Mouse (Mus musculus): ENCODE results near the gene Egln2. TPM values are rescaled to one million over a fixed set of nuclear protein-coding genes. Genes with fewer than 3 reads are reported as not detected.

Gene Egln2
- polyA plus RNA-seq, 1 experiment, result 84.9 TPM

GRCm38 (mm10) chr7:27124969-27125368 lies 41.6 kb downstream of the Egln2 start:
- no peaks in the 10 kb centered on the region for H3K36me3 ChIP-seq (ENCODE audit: control insufficient read depth, insufficient read depth, low read length)
- H3K27ac ChIP-seq (ENCODE audit: insufficient read depth, low read depth, low read length), result no peak overlapping the region
- WGBS, result 88% methylated on average over 4 of the region's 4 CpGs
- H3K4me3 ChIP-seq (ENCODE audit: insufficient read depth, low read depth, low read length), result no peak overlapping the region
- no peaks in the 10 kb centered on the region for H3K27me3 ChIP-seq (replicated peaks; ENCODE audit: control insufficient read depth, insufficient read depth, low read length)
- DNase-seq, result no peak
- peaks cover 11% of the 10 kb centered on the region; the same call in 1 of the 2 replicates for H3K4me1 ChIP-seq (ENCODE audit: control insufficient read depth, insufficient read depth, low read length)
- no peak for TF ChIP-seq POLR2A (IDR thresholded peaks at IDR 0.05; ENCODE audit: low read depth, low read length)
- no peak for TF ChIP-seq CTCF (conservative IDR thresholded peaks at IDR 0.05; ENCODE audit: insufficient read depth, insufficient read length, low read depth, low read length)

GRCm38 (mm10) chr7:27124305-27124832 lies 42.2 kb downstream of the Egln2 start:
- no peaks in the 10 kb centered on the region for H3K36me3 ChIP-seq (ENCODE audit: control insufficient read depth, insufficient read depth, low read length)
- no peak overlapping the region for H3K27ac ChIP-seq (ENCODE audit: insufficient read depth, low read depth, low read length)
- DNase-seq, result no peak
- WGBS, result 72% methylated on average over 5 of the region's 5 CpGs
- peaks cover 8% of the 10 kb centered on the region; the same call in 1 of the 2 replicates for H3K4me1 ChIP-seq (ENCODE audit: control insufficient read depth, insufficient read depth, low read length)
- H3K27me3 ChIP-seq (replicated peaks; ENCODE audit: control insufficient read depth, insufficient read depth, low read length), result no peaks in the 10 kb centered on the region
- no peak overlapping the region for H3K4me3 ChIP-seq (ENCODE audit: insufficient read depth, low read depth, low read length)
- TF ChIP-seq CTCF (conservative IDR thresholded peaks at IDR 0.05; ENCODE audit: insufficient read depth, insufficient read length, low read depth, low read length) (no peak), POLR2A (IDR thresholded peaks at IDR 0.05; ENCODE audit: low read depth, low read length) (no peak)

- Histone ChIP-seq H3K27ac (ENCODE audit: insufficient read depth, low read depth, low read length) (no peak within 1 kb of the TSS), H3K4me1 (ENCODE audit: control insufficient read depth, insufficient read depth, low read length) (no peaks in the 10 kb centered on the region; the same call in 1 of the 2 replicates), H3K4me3 (ENCODE audit: insufficient read depth, low read depth, low read length) (no peak within 1 kb of the TSS), H3K27me3 (replicated peaks; ENCODE audit: control insufficient read depth, insufficient read depth, low read length) (no peaks in the 10 kb centered on the region), H3K36me3 (ENCODE audit: control insufficient read depth, insufficient read depth, low read length) (no peaks in the 10 kb centered on the region)
- no peak for TF ChIP-seq CTCF (conservative IDR thresholded peaks at IDR 0.05; ENCODE audit: insufficient read depth, insufficient read length, low read depth, low read length)
- no peak for DNase-seq
These were observed 46.9 kb downstream of the Egln2 start, which contains the start of gene Cyp2f2 for GRCm38 (mm10) chr7:27119676-27120075. Cyp2f2 (plus strand) TSS chr7:27119909.

- H3K4me1 ChIP-seq (ENCODE audit: control insufficient read depth, insufficient read depth, low read length), result no peaks in the 10 kb centered on the region; the same call in 1 of the 2 replicates
- no peak overlapping the region for H3K4me3 ChIP-seq (ENCODE audit: insufficient read depth, low read depth, low read length)
- no peak overlapping the region for H3K27ac ChIP-seq (ENCODE audit: insufficient read depth, low read depth, low read length)
- H3K36me3 ChIP-seq (ENCODE audit: control insufficient read depth, insufficient read depth, low read length), result no peaks in the 10 kb centered on the region
- WGBS, result 41% methylated on average over 4 of the region's 4 CpGs
- H3K27me3 ChIP-seq (replicated peaks; ENCODE audit: control insufficient read depth, insufficient read depth, low read length), result no peaks in the 10 kb centered on the region
- DNase-seq, result peak; percentile 56
- TF ChIP-seq POLR2A (IDR thresholded peaks at IDR 0.05; ENCODE audit: low read depth, low read length), result no peak
These were observed 48.5 kb downstream of the Egln2 start for GRCm38 (mm10) chr7:27118033-27118511.

GRCm38 (mm10) chr7:27111987-27112386 lies 54.6 kb downstream of the Egln2 start:
- Histone ChIP-seq H3K4me3 (ENCODE audit: insufficient read depth, low read depth, low read length) (no peak overlapping the region), H3K36me3 (ENCODE audit: control insufficient read depth, insufficient read depth, low read length) (no peaks in the 10 kb centered on the region), H3K27me3 (replicated peaks; ENCODE audit: control insufficient read depth, insufficient read depth, low read length) (no peaks in the 10 kb centered on the region), H3K27ac (ENCODE audit: insufficient read depth, low read depth, low read length) (no peak overlapping the region), H3K4me1 (ENCODE audit: control insufficient read depth, insufficient read depth, low read length) (no peaks in the 10 kb centered on the region)
- DNase-seq, result no peak
- TF ChIP-seq POLR2A (IDR thresholded peaks at IDR 0.05; ENCODE audit: low read depth, low read length) (no peak), CTCF (conservative IDR thresholded peaks at IDR 0.05; ENCODE audit: insufficient read depth, insufficient read length, low read depth, low read length) (no peak)
- WGBS, result 65% methylated on average over 3 of the region's 3 CpGs

GRCm38 (mm10) chr7:27111038-27111437 lies 55.6 kb downstream of the Egln2 start:
- Histone ChIP-seq H3K27ac (ENCODE audit: insufficient read depth, low read depth, low read length) (no peak overlapping the region), H3K27me3 (replicated peaks; ENCODE audit: control insufficient read depth, insufficient read depth, low read length) (no peaks in the 10 kb centered on the region), H3K4me1 (ENCODE audit: control insufficient read depth, insufficient read depth, low read length) (no peaks in the 10 kb centered on the region), H3K4me3 (ENCODE audit: insufficient read depth, low read depth, low read length) (no peak overlapping the region), H3K36me3 (ENCODE audit: control insufficient read depth, insufficient read depth, low read length) (no peaks in the 10 kb centered on the region)
- no peak for DNase-seq
- TF ChIP-seq CTCF (conservative IDR thresholded peaks at IDR 0.05; ENCODE audit: insufficient read depth, insufficient read length, low read depth, low read length), result no peak
- TF ChIP-seq POLR2A (IDR thresholded peaks at IDR 0.05; ENCODE audit: low read depth, low read length), result no peak
- 93% methylated on average over 1 of the region's 1 CpGs for WGBS

GRCm38 (mm10) chr7:27110327-27110726 lies 56.3 kb downstream of the Egln2 start:
- DNase-seq, result no peak
- Histone ChIP-seq H3K36me3 (ENCODE audit: control insufficient read depth, insufficient read depth, low read length) (no peaks in the 10 kb centered on the region), H3K4me1 (ENCODE audit: control insufficient read depth, insufficient read depth, low read length) (no peaks in the 10 kb centered on the region), H3K27ac (ENCODE audit: insufficient read depth, low read depth, low read length) (no peak overlapping the region), H3K27me3 (replicated peaks; ENCODE audit: control insufficient read depth, insufficient read depth, low read length) (no peaks in the 10 kb centered on the region), H3K4me3 (ENCODE audit: insufficient read depth, low read depth, low read length) (no peak overlapping the region)
- TF ChIP-seq POLR2A (IDR thresholded peaks at IDR 0.05; ENCODE audit: low read depth, low read length), result no peak

Other genes with a start within 250 kb of the Egln2 start
- not detected in 2 replicates for gene Cyp2a22, start 227.4 kb downstream of the Egln2 start, polyA plus RNA-seq (2012; rRNA removed)
- not detected in 2 replicates for gene Cyp2a12, start 137.7 kb downstream of the Egln2 start, polyA plus RNA-seq (2012; rRNA removed)
- 5.3 and 6.5 TPM in 2 replicates for gene Cyp2f2, start 46.9 kb downstream of the Egln2 start, polyA plus RNA-seq (2012; rRNA removed)
- not detected in 2 replicates for gene Cyp2t4, start 13.1 kb downstream of the Egln2 start, polyA plus RNA-seq (2012; rRNA removed)
- gene Rab4b, start 12.1 kb upstream of the Egln2 start, polyA plus RNA-seq (2012; rRNA removed), result 55.9 and 57.4 TPM in 2 replicates
- not detected in 2 replicates for gene Gm21983, start 14.3 kb upstream of the Egln2 start, polyA plus RNA-seq (2012; rRNA removed)
- gene Mia, start 14.4 kb upstream of the Egln2 start, polyA plus RNA-seq (2012; rRNA removed), result 6.4 and 7.7 TPM in 2 replicates
- 8.2 and 9.6 TPM in 2 replicates for gene BC024978, start 29.0 kb upstream of the Egln2 start, polyA plus RNA-seq (2012; rRNA removed)
- 127 and 131 TPM in 2 replicates for gene Snrpa, start 29.5 kb upstream of the Egln2 start, polyA plus RNA-seq (2012; rRNA removed)
- 6.8 and 7.0 TPM in 2 replicates for gene Itpkc, start 61.9 kb upstream of the Egln2 start, polyA plus RNA-seq (2012; rRNA removed)
- gene Coq8b, start 66.2 kb upstream of the Egln2 start, polyA plus RNA-seq (2012; rRNA removed), result 43.1 and 50.3 TPM in 2 replicates
- gene Numbl, start 91.6 kb upstream of the Egln2 start, polyA plus RNA-seq (2012; rRNA removed), result 6.0 and 7.9 TPM in 2 replicates
- 76.9 and 84.7 TPM in 2 replicates for gene Ltbp4, start 170.9 kb upstream of the Egln2 start, polyA plus RNA-seq (2012; rRNA removed)
- gene Shkbp1, start 189.2 kb upstream of the Egln2 start, polyA plus RNA-seq (2012; rRNA removed), result 39.2 and 45.5 TPM in 2 replicates
- gene Gm20479, start 190.6 kb upstream of the Egln2 start, polyA plus RNA-seq (2012; rRNA removed), result 0.39 TPM in 1 of 2 replicates, not detected in the other

Measured in kidney, adult 2 months (tissue).